Mouse (Mus musculus): ENCODE results near the gene Akap2.

Gene Akap2

DNA sequence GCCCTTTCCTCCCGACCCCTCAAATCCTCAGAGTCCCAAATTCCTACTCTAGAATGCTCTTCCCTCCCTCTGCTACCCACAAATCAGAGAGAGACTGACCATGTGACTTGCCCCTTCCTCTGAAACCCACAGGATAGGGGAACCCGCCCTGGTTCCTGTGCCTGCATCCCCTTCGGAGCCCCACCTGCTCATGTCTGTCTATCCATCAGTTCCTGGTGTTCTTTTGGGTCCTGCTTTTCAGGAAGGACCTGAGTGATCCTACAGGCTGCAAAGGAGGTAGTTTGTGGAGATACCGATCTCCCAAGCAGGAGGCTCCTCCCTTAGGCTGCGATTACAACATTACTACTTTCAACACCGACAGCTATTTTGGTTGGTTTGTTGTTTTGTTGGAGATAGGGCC lies 191.4 kb downstream of the Akap2 start:
- no peak for DNase-seq (ENCODE audit: low read depth, low spot score)

DNA sequence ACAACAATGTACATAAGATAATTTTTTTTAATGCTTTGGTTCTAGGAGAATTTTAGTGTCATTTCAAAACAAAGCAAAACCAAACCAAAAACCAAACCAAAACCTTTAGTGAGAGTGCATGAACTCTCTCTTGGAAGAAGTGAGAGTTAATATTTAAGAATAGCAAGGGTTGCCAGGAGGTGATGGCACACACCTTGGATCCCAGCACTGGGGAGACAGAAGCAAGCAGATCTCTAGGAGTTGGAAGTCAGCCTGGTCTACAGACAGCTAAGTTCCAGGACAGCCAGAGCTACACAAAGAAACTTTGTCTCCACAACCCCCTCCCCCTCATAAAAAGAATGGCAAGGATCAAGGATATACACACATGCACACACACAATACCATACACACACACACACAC lies 195.6 kb downstream of the Akap2 start:
- DNase-seq (ENCODE audit: low read depth, low spot score): no peak

DNA sequence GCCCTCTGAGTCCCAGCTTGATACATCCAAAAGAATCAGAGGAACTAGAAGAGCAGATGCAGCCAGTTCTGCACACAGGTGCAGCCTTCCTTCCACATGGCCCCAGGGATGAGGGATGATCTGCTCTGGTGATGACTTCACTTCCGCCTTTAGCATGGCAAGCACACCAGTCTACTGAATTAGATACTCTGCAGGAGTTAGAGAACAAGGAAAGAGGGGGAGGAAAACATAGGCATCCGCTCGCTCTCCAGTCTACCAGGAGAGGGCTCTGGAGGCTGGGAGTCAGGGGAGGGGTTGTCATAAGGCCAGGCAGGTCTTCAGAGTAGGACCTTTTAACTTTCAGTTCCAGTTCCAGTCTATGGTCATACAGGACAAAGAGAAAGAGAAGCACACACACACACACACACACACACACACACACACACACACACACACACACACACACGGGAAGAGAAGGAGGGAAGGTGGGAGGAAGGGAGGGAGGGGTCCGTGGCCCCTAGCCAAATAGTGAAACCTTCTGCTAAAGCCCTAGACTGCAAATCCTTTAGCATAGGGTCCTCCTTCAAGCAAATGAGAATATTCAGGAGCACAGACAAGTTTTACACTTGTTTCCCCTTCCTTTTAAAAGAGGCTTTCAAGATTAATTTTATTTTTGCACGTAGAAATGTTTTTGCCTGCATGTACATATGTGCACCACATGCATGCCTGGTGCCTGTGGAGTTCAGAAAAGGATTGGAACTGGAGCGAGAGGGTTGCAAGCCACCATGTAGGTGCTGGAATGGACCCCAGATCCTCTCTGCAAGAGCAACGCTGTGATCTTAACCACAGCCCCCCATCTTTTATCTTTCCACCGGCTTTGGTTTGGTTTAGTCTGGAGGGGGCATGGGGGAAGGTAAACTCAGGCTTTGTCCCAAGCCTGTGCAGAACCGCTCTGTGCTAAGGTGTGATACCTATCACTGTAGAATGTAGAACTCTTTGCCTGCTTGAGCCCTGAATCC lies 197.0 kb downstream of the Akap2 start:
- DNase-seq (ENCODE audit: low read depth, low spot score): no peak

DNA sequence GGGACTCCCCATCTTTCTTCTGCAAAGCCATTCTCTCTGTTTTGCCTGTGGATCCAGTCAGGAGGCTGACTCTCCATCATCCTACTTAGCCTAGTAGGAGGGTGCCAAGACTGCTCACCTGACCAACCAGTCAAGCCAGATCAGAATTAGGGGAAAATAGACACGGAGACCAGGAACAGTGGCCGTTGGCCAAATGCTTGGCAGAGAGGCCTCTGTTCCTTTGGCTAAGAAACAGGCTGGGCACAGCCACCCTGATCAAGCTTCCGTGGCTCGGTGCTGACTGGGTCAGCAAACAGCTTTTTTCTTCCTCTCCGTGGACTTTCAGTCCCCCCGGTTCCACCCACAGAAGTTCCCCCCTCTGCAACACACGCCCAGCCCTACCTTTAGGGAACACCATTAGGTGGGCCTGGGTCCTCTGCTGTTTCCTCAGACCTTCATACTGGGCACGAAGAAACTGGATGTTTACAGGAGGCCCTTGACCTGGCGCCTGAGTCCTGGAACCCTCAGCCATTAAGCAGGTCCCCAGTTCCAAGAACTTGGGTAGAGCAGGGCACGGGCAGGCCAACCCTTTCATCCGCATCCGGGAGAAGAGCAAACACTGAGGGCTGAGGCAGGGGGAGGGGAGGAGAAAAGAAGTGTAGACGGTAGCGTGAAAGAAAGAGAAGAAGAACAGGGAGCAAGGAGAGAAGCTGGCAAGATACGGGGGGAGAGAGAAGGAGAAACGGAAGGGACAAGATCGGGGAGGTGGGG lies 197.9 kb downstream of the Akap2 start:
- no peak for DNase-seq (ENCODE audit: low read depth, low spot score)

DNA sequence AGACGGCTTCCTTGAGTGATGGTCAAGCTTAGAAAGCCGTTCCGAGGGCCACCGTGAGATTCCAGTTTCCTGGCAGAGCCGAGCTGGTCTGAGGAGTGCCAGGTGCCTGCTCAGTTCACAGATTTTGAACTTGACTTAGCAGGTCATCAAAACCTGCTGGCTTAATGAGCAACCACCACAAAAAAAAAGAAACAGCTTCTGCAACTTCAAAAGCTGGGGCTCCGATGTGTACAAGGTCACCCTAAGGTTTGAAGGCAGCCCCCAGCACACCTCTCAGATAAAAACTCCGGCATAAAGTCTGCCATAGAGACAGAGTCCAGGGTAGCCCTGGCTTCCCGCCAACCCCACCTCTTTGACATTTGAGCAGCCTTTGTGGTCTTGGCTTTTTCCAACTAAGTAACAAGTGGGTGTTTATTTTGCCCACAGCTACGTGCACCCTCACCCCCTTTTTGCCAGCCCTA lies 198.8 kb downstream of the Akap2 start, which contains the start of gene D630039A03Rik:
Gene D630039A03Rik, minus strand, starts transcription at position 97 of the 461 bp plus-strand sequence.
- DNase-seq (ENCODE audit: low read depth, low spot score): no peak

DNA sequence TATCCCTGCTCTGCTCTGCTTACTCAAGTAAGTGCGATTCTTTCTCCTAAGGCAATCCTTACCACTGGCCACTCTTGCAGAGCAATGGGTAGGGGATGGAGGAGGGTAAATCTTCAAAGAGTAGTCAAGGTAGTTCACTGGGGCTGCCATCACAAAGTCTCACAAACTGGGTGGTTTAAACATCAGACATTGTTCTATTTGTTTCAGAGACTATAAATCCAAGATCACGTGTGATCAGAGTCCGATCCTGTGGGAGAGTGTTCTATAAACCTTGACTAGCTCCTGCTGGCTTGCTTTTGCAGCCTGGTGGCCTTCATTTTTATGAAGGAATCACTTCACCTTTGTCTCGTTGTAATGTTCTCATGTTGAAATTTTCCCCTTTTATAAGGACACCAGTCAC lies 199.3 kb downstream of the Akap2 start:
- no peak for DNase-seq (ENCODE audit: low read depth, low spot score)

DNA sequence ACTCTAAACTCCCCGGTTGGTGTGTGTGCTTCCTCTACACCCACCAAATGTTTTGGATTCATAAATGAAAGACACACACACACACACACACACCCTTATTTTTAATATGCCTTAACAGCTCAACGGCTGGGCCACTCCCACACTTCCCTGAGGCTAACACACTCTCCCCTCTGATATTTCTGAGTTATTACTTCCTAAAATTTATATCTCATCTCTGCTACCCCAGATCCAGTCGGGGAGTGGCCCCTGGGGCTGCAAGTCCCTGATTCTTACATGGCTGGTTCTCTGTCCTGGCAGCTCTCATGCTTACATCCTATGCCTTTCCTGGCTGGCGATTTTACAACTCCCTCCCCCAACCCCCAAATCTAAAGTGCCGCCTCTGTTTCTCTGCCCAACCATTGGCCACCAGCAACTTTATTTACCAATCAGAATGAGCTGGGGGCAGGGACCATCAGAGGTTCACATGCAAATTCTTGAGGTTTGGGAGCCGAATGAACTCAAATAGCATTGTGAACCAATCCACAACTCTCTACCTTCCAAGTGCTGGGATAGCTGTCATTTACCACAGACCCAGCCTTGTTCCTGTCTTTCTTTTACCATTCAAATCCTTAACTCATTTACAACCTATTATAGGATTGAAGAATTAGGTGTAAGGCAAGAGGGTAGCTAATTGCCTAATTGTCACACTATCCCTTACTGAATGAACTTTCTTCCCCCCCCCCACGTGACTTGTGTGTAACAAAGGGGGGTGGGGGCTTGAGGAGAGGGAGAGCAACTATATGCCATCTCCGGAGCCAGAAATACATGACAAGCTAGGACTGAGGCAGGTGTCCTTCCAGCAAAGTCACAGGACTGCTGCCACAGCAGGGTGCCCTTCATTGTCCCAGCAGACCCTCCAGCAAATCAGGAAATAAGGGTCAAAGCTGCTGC lies 202.3 kb downstream of the Akap2 start:
- DNase-seq (ENCODE audit: low read depth, low spot score): no peak

DNA sequence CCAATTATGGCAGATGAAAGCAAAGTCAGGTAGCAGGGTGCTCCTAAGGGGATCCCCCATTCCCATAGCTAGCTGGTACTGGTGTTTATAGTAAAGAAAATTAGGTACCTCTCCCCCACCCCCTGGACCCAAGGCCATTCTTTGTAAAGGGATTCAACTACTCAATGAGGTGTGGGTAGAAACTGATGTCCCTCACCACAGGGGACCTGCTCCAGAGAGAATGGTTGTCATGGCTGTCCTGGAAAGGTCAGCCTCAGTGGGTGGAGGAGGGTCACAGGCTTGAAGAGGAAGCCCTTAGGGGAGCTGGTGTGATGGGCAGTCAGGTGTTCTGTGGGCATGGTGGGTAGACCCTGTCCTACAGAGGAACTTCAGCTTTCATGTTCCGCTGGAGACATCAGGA lies 203.1 kb downstream of the Akap2 start:
- no peak for DNase-seq (ENCODE audit: low read depth, low spot score)

DNA sequence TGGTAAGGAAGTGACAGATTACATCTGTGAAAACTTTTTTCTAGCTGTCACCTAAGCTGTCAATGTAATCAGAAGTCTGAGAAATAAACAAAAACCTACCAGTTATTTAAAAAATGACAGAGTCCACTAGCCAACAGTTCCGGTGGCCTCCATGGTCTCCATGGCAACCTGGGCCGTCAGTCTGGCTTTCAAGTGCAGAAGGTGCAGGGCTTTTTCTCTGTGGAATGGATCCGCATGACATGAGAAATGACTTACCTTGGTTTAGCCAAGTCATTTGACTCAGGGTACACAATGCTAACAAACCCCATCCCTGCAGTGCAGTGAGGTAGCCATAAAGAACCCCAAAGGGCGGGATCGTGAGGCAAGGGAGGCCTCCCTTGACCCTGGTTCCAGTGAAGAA lies 204.7 kb downstream of the Akap2 start:
- DNase-seq (ENCODE audit: low read depth, low spot score): no peak

DNA sequence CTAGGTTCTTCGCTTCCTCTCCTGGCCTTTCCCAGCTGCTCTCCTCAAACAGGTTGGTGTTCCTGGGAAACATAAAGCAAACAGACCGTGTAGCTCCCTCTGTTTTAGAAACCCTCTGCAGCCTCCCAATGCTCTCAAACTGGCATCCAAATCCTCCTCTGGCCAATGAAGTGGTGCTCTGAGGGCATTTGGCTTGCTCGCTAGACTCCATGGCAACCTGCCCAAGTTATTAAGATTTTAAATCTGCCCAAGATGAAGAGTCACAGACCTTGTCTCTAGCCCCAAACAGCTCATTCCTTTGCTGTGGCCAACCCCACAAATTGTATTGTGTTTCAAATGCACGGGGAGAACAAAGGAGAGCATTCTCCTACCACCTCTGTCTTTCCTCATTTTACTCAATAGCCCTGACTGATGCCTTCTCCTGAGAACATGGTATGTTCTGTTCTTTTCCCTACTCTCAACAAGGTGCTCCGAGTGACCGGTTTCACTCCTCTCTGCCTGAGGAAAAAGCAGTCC lies 207.2 kb downstream of the Akap2 start:
- no peak for DNase-seq (ENCODE audit: low read depth, low spot score)

DNA sequence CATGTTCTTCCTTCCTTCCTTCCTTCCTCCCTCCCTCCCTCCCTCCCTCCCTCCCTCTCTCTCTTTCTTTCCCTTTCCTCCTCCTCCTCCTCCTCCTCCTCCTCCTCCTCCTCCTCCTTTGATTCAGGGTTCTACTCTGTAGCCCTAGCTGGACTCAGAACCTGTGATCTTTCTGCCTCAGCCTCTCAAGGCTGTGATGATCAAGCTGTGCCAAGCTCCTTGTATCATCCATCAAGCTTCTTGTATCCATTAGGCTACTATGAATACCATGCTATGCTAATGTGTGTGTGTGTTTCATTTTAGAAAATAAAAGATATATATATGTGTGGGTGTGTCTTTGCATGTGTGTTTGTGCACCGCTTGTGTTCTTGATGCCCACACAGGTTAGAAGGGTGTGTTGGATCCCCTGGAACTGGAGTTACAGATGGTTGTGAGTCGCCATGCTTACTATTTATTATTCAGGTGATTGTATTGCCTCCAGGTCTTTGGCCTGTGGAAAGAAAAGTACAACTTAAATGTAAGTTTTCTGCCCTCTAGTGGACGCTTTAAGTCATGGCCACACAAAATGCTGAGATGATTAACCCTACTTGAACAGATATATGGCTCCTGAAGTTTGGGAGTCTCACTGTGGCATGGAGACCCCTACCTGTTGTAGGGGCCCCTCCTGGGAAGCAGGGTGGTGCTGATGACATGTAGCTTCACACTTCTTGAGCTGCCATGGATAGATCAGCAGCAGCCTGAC lies 210.2 kb downstream of the Akap2 start:
- peak; percentile 78 for DNase-seq (ENCODE audit: low read depth, low spot score)

DNA sequence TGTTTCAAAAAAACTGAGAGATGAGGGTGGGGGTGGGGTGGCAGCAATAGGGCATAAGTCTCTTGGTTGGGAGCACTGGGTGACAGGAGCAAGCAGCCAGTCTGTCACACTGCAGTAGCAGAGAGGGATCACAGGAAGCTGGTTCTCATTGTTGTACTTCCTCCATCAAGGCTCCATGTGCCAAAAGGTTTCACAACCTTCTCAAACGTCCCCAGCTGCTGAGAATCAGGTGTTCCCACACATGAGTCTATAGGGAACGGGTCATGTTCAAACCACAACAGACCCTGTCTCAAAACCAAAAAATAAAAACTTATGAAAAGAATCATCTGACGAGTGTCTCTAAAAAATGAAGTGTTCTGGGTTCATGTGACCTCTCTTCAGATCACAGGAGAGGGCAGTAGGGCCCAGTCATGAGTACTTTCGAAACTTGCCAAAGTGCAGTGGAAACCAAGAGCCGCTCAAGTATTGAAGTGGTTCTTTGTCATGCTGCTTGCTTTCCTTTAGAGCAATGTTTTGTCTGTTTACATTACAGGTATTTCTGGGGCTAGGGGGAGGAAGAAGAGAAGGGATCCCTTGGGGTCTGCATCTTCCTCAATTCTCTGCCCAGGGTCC lies 213.2 kb downstream of the Akap2 start:
- DNase-seq (ENCODE audit: low read depth, low spot score): no peak

DNA sequence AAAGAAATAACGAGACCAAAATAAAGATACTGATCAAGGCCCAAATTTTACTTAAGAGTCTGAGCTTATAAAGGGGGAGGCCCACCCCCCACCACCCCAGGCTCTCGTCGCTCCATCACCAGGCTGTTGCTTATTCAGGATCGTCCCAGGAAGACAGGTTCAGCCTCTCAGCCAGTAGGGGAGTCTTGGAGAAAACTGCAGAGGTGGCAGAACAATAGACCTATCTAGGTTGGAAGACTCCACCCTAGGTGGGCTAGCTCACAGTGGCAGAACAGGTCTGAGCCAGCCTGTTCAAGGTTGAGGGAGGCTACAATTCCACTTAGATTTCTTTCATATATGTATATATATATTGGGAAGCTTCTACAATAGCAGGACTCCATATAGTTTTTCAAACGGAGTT lies 216.7 kb downstream of the Akap2 start:
- DNase-seq (ENCODE audit: low read depth, low spot score): no peak

DNA sequence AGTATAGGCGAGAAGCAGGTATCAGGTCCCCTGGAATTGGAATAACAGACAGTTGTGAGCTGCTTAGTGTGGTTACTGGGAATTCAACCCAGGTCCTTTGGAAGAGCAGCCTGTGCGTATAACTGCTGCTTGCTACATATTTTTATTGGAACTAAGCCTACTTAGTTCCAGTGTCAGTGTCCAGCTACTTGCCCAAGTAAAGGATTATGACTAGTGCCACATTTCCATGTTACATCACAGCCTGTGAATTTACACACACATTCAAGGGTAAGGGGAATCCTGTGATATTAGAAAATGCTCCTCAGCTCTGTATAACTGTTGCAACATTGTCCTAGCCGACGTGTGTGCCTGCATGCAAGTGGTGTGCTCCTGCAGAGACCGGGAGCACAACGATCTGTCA lies 219.8 kb downstream of the Akap2 start:
- DNase-seq (ENCODE audit: low read depth, low spot score): no peak

DNA sequence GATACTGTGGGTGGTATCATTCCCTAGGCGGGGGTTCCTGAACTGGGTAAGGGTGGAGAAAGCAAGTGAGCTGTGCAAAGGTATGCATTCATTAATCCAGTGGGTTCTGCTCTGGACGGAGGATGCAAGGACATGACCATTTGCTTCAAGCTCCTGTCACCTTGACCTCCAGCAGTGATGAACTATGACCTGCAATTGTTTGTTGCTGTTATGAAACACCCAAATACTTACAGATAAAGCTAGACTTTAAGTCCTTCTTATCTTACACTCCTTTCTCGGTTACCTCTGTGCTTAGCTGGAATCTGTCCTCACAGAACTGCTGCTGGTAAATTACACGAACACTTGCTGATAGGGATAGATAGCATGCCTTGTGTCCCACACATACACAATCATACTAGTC lies 223.2 kb downstream of the Akap2 start:
- DNase-seq (ENCODE audit: low read depth, low spot score): no peak

DNA sequence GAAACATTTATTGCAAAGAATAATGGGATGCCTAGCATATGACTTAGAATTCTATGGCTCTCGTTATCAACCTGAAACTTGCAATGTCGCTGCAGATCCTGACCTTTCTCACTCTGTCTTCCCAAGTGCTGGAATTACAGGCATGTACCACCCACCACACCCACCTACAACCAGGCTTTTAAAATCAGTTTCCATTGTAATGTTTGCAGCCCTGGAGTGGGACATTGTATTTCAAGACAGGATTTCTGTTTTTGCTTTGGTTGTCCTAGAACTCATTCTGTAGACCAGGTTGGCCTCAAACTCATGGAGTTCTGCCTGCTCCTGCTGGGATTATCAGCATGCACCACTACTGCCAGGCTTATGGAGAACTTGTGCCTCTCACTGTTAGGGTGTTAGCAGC lies 225.4 kb downstream of the Akap2 start:
- DNase-seq (ENCODE audit: low read depth, low spot score): no peak

All from 3T3-L1 (cell line).